Mouse (Mus musculus) lung, postnatal 36 days (tissue): ENCODE measurements around the gene Gm20388.

Source experiments
- DNase-seq: peaks from one replicate; pipeline ENCODE4 v3.0.0; 2022; ENCODE audit warnings: mixed read lengths

Gm20388 gene

GRCm38 (mm10) chr8:123671454-123671853 is 3760.8 kb downstream of the Gm20388 start:
- DNase-seq, result no peak

- DNase-seq, result no peak
Observed at GRCm38 (mm10) chr8:123672648-123673047, 3762.0 kb downstream of the Gm20388 start.

GRCm38 (mm10) chr8:123675611-123676010 is 3765.0 kb downstream of the Gm20388 start:
- DNase-seq, result peak; percentile 15

- DNase-seq, result no peak
Observed at GRCm38 (mm10) chr8:123678390-123678789, 3767.7 kb downstream of the Gm20388 start.

- DNase-seq, result peak; percentile 65
Observed at GRCm38 (mm10) chr8:123682073-123682761, 3771.6 kb downstream of the Gm20388 start.

GRCm38 (mm10) chr8:123683321-123683720 is 3772.7 kb downstream of the Gm20388 start:
- DNase-seq, result no peak

GRCm38 (mm10) chr8:123684806-123685205 is 3774.2 kb downstream of the Gm20388 start:
- DNase-seq, result no peak

- no peak for DNase-seq
Observed at GRCm38 (mm10) chr8:123685477-123685876, 3774.8 kb downstream of the Gm20388 start.

GRCm38 (mm10) chr8:123687826-123688225 is 3777.2 kb downstream of the Gm20388 start:
- no peak for DNase-seq

- no peak for DNase-seq
Observed at GRCm38 (mm10) chr8:123692165-123692962, 3781.7 kb downstream of the Gm20388 start.

GRCm38 (mm10) chr8:123696167-123696566 is 3785.5 kb downstream of the Gm20388 start:
- DNase-seq, result no peak

- no peak for DNase-seq
Observed at GRCm38 (mm10) chr8:123697329-123697728, 3786.7 kb downstream of the Gm20388 start.

- DNase-seq, result no peak
Observed at GRCm38 (mm10) chr8:123700399-123701070, 3789.9 kb downstream of the Gm20388 start.

- peak; percentile 68 for DNase-seq
Observed at GRCm38 (mm10) chr8:123701952-123702587, 3791.4 kb downstream of the Gm20388 start.

GRCm38 (mm10) chr8:123705376-123705775 is 3794.7 kb downstream of the Gm20388 start:
- DNase-seq, result no peak

- no peak for DNase-seq
Observed at GRCm38 (mm10) chr8:123707137-123707536, 3796.5 kb downstream of the Gm20388 start.

- DNase-seq, result no peak
Observed at GRCm38 (mm10) chr8:123708729-123709128, 3798.1 kb downstream of the Gm20388 start.

- DNase-seq, result peak; percentile 69
Observed at GRCm38 (mm10) chr8:123710335-123710734, 3799.7 kb downstream of the Gm20388 start.

- DNase-seq, result no peak
Observed at GRCm38 (mm10) chr8:123714451-123714850, 3803.8 kb downstream of the Gm20388 start.

- DNase-seq, result no peak
Observed at GRCm38 (mm10) chr8:123715916-123716592, 3805.4 kb downstream of the Gm20388 start.

GRCm38 (mm10) chr8:123717104-123717503 is 3806.5 kb downstream of the Gm20388 start:
- DNase-seq, result no peak
